Mouse (Mus musculus) olfactory bulb, adult 2 months (tissue): ENCODE data around the gene Prkacb. TPM values are rescaled to one million over a fixed set of nuclear protein-coding genes. Genes with fewer than 3 reads are reported as not detected.
"Not testable (repeated sequence)": the region's sequence is repeated elsewhere in the genome, so short reads cannot be mapped to it uniquely, and the experiment has no call there.

Source experiments
- H3K27ac ChIP-seq: fragments of 200-500 bp; 2 replicates; pipeline ENCODE4 v1.5.1; 2012; ENCODE audit warnings: low read depth, low read length; ENCODE audit not compliant: insufficient read depth
- H3K4me1 ChIP-seq: fragments of 200-500 bp; 2 replicates; pipeline ENCODE4 v1.6.1; 2012; ENCODE audit warnings: low read length; ENCODE audit not compliant: control insufficient read depth, insufficient read depth
- H3K4me3 ChIP-seq: fragments of 200-500 bp; 2 replicates; pipeline ENCODE4 v1.5.1; 2012; ENCODE audit warnings: mild to moderate bottlenecking, low read depth, low read length, moderate library complexity; ENCODE audit not compliant: insufficient read depth
- CTCF ChIP-seq: fragments of 200-500 bp; IDR thresholded peaks from 2 replicates; pipeline ENCODE4 v1.5.1; 2012; ENCODE audit warnings: low read depth, mild to moderate bottlenecking, low read length, moderate library complexity; ENCODE audit not compliant: insufficient read depth
- POLR2A ChIP-seq: fragments of 200-500 bp; IDR thresholded peaks from 2 replicates; pipeline ENCODE4 v1.6.1; 2012; ENCODE audit warnings: mild to moderate bottlenecking, low read depth, low read length, moderate library complexity; ENCODE audit not compliant: insufficient read depth
- WGBS: fragments of 180-500 bp; shearing (Covaris S2); methylation state at CpG from one replicate; pipeline ENCODE4 v1.1.7; 2018; 5-methylcytosine and 5-hydroxymethylcytosine counted together
- polyA plus RNA-seq: library from polyadenylated mRNA; stranded (reverse); fragments of >200 nt; gene quantifications from 2 replicates; pipeline ENCODE4 v1.2.4, GENCODE M21; 2012; ENCODE audit warnings: low replicate concordance; ENCODE audit not compliant: missing spikeins, insufficient read depth, insufficient read length

Gene Prkacb
- polyA plus RNA-seq, 1 experiment = 239 TPM

- TF ChIP-seq POLR2A (no peak), CTCF (no peak)
- Histone ChIP-seq H3K4me1 (peaks cover 12% of the 10 kb centered on the region), H3K27ac (peak overlapping the region; percentile 100), H3K4me3 (peak overlapping the region; percentile 47; the same call in 1 of the 2 replicates)
- 5% methylated on average over 2 of the region's 2 CpGs for WGBS
These were observed 43.2 kb downstream of the Prkacb start for GRCm38 (mm10) chr3:146769569-146769939.

- H3K27ac ChIP-seq = peak overlapping the region; percentile 88
- peak overlapping the region; percentile 48 for H3K4me3 ChIP-seq
- H3K4me1 ChIP-seq = peaks cover 12% of the 10 kb centered on the region
- TF ChIP-seq CTCF (no peak), POLR2A (no peak)
- WGBS = 17% methylated on average over 3 of the region's 3 CpGs
These were observed 43.9 kb downstream of the Prkacb start for GRCm38 (mm10) chr3:146768921-146769320.

- H3K27ac ChIP-seq = peak overlapping the region; percentile 83
- 18% methylated on average over 5 of the region's 5 CpGs for WGBS
These were observed 44.4 kb downstream of the Prkacb start for GRCm38 (mm10) chr3:146768360-146768759.

GRCm38 (mm10) chr3:146766701-146767181 lies 46.0 kb downstream of the Prkacb start:
- 25% methylated on average over 8 of the region's 8 CpGs for WGBS
- peaks cover 14% of the 10 kb centered on the region for H3K4me1 ChIP-seq
- H3K4me3 ChIP-seq = no peak overlapping the region
- H3K27ac ChIP-seq = peak overlapping the region; percentile 2; the same call in 1 of the 2 replicates
- TF ChIP-seq CTCF = no peak
- no peak for TF ChIP-seq POLR2A

More at GRCm38 (mm10) chr3:146768360-146768759, 44.4 kb downstream of the Prkacb start:
- Histone ChIP-seq H3K4me3 (peak overlapping the region; percentile 42), H3K4me1 (peaks cover 12% of the 10 kb centered on the region)
- TF ChIP-seq CTCF (no peak), POLR2A (no peak)

GRCm38 (mm10) chr3:146766071-146766605 lies 46.7 kb downstream of the Prkacb start:
- peak overlapping the region; percentile 2; the same call in 1 of the 2 replicates for H3K27ac ChIP-seq
- H3K4me3 ChIP-seq = no peak overlapping the region

GRCm38 (mm10) chr3:146764871-146765529 lies 47.8 kb downstream of the Prkacb start:
- no peak for TF ChIP-seq POLR2A
- TF ChIP-seq CTCF = no peak
- Histone ChIP-seq H3K4me3 (no peak overlapping the region), H3K27ac (no peak overlapping the region), H3K4me1 (peaks cover 11% of the 10 kb centered on the region)
- WGBS = 87% methylated on average over 3 of the region's 3 CpGs

More at GRCm38 (mm10) chr3:146766071-146766605, 46.7 kb downstream of the Prkacb start:
- 74% methylated on average over 4 of the region's 4 CpGs for WGBS
- peaks cover 14% of the 10 kb centered on the region for H3K4me1 ChIP-seq
- TF ChIP-seq CTCF (no peak), POLR2A (no peak)

GRCm38 (mm10) chr3:146763054-146763453 lies 49.7 kb downstream of the Prkacb start:
- peaks cover 13% of the 10 kb centered on the region for H3K4me1 ChIP-seq
- WGBS = 99% methylated on average over 2 of the region's 2 CpGs
- not testable (repeated sequence) for H3K4me3 ChIP-seq, H3K27ac ChIP-seq

GRCm38 (mm10) chr3:146761276-146761675 lies 51.5 kb downstream of the Prkacb start:
- TF ChIP-seq CTCF (no peak), POLR2A (no peak)
- Histone ChIP-seq H3K4me3 (no peak overlapping the region), H3K4me1 (peaks cover 10% of the 10 kb centered on the region), H3K27ac (no peak overlapping the region)
- 94% methylated on average over 9 of the region's 9 CpGs for WGBS

- TF ChIP-seq POLR2A (no peak), CTCF (no peak)
- Histone ChIP-seq H3K4me3 (no peak overlapping the region), H3K27ac (peak overlapping the region; percentile 15; the same call in 1 of the 2 replicates), H3K4me1 (peaks cover 9% of the 10 kb centered on the region; the same call in 1 of the 2 replicates)
- 51% methylated on average over 6 of the region's 6 CpGs for WGBS
These were observed 54.5 kb downstream of the Prkacb start for GRCm38 (mm10) chr3:146757970-146758960.
